Mouse (Mus musculus) bone marrow, adult 2 months (tissue): ENCODE data around the gene Cldn22.

Experiments used
- CTCF ChIP-seq: fragments of 200-500 bp; IDR thresholded peaks from 2 replicates; pipeline ENCODE4 v1.5.1; 2011; ENCODE audit warnings: low read length, control low read depth; ENCODE audit not compliant: control insufficient read depth, insufficient read depth
- POLR2A ChIP-seq: fragments of 200-500 bp; IDR thresholded peaks from 2 replicates; pipeline ENCODE4 v1.6.1; 2011; ENCODE audit warnings: low read depth, mild to moderate bottlenecking, control low read depth, low read length, borderline replicate concordance; ENCODE audit not compliant: control insufficient read depth

- TF ChIP-seq POLR2A (no peak), CTCF (no peak)
Observed at GRCm38 (mm10) chr8:47779589-47779988, 44.7 kb upstream of the Cldn22 start.
